Mouse (Mus musculus): ENCODE data around the gene Bcl2l2.

- no peak for TF ChIP-seq POLR2A (IDR thresholded peaks at IDR 0.05; ENCODE audit: borderline replicate concordance, low read depth, low read length)
- no peak for TF ChIP-seq CTCF (IDR thresholded peaks at IDR 0.05; ENCODE audit: low read depth, low read length)
Observed at GRCm38 (mm10) chr14:54868026-54868425, 15.2 kb upstream of the Bcl2l2 start.

Measured in bone marrow macrophage, adult 2 months (primary cell).